Mouse (Mus musculus): Measurements from ENCODE around the gene Ctla4. TPM values are rescaled to one million over a fixed set of nuclear protein-coding genes. Genes with fewer than 3 reads are reported as not detected.

The Ctla4 gene
- polyA plus RNA-seq, 1 experiment from 2014 or later: not detected

- Histone ChIP-seq H3K27ac (no peak overlapping the region), H3K4me3 (replicated peaks; ENCODE audit: low read depth, low read length) (no peak overlapping the region), H3K27me3 (ENCODE audit: insufficient read depth, low read length) (no peaks in the 10 kb centered on the region), H3K36me3 (ENCODE audit: insufficient read depth, low read length) (no peaks in the 10 kb centered on the region), H3K9ac (ENCODE audit: low read depth, low read length) (no peak overlapping the region), H3K9me3 (replicated peaks; ENCODE audit: low read length) (no peaks in the 10 kb centered on the region), H3K4me2 (ENCODE audit: low read length) (no peak overlapping the region), H3K4me1 (replicated peaks; ENCODE audit: insufficient read depth, low read length) (0 out of 2 replicates have a peak, but pooled peaks cover 3% of the 10 kb centered on the region)
- TF ChIP-seq CTCF (IDR thresholded peaks at IDR 0.05; ENCODE audit: low read depth): no peak
- WGBS: 74% methylated on average over 12 of the region's 12 CpGs
- no peak for ATAC-seq (replicated peaks; ENCODE audit: low FRiP score, low read depth)
- DNase-seq (ENCODE audit: low spot score): no peak
Measured at GRCm38 (mm10) chr1:60857351-60858220, 29.2 kb upstream of the Ctla4 start.

- Histone ChIP-seq H3K4me2 (ENCODE audit: low read length) (no peak overlapping the region), H3K36me3 (ENCODE audit: insufficient read depth, low read length) (no peaks in the 10 kb centered on the region), H3K9ac (ENCODE audit: low read depth, low read length) (no peak overlapping the region), H3K27ac (no peak overlapping the region), H3K9me3 (replicated peaks; ENCODE audit: low read length) (no peaks in the 10 kb centered on the region), H3K4me1 (replicated peaks; ENCODE audit: insufficient read depth, low read length) (peaks cover 13% of the 10 kb centered on the region; the same call in 1 of the 2 replicates), H3K27me3 (ENCODE audit: insufficient read depth, low read length) (no peaks in the 10 kb centered on the region), H3K4me3 (replicated peaks; ENCODE audit: low read depth, low read length) (no peak overlapping the region)
- no peak for ATAC-seq (replicated peaks; ENCODE audit: low FRiP score, low read depth)
- peak; percentile 38 for DNase-seq (ENCODE audit: low spot score)
- TF ChIP-seq CTCF (IDR thresholded peaks at IDR 0.05; ENCODE audit: low read depth): no peak
- 52% methylated on average over 3 of the region's 3 CpGs for WGBS
Measured at GRCm38 (mm10) chr1:60859159-60859558, 27.6 kb upstream of the Ctla4 start.

- Histone ChIP-seq H3K36me3 (ENCODE audit: insufficient read depth, low read length) (no peaks in the 10 kb centered on the region), H3K27ac (no peak overlapping the region), H3K4me1 (replicated peaks; ENCODE audit: insufficient read depth, low read length) (peaks cover 13% of the 10 kb centered on the region; the same call in 1 of the 2 replicates), H3K9me3 (replicated peaks; ENCODE audit: low read length) (no peaks in the 10 kb centered on the region), H3K4me2 (ENCODE audit: low read length) (no peak overlapping the region), H3K9ac (ENCODE audit: low read depth, low read length) (no peak overlapping the region), H3K27me3 (ENCODE audit: insufficient read depth, low read length) (no peaks in the 10 kb centered on the region), H3K4me3 (replicated peaks; ENCODE audit: low read depth, low read length) (no peak overlapping the region)
- DNase-seq (ENCODE audit: low spot score) (no peak), ATAC-seq (replicated peaks; ENCODE audit: low FRiP score, low read depth) (no peak)
- no peak for TF ChIP-seq CTCF (IDR thresholded peaks at IDR 0.05; ENCODE audit: low read depth)
- WGBS: 89% methylated on average over 3 of the region's 3 CpGs
Measured at GRCm38 (mm10) chr1:60859842-60860241, 27.0 kb upstream of the Ctla4 start.

- no peaks in the 10 kb centered on the region for H3K9me3 ChIP-seq (replicated peaks; ENCODE audit: low read length)
- peak overlapping the region; percentile 22; the same call in 1 of the 2 replicates for H3K4me2 ChIP-seq (ENCODE audit: low read length)
- no peaks in the 10 kb centered on the region for H3K27me3 ChIP-seq (ENCODE audit: insufficient read depth, low read length)
- no peak overlapping the region for H3K4me3 ChIP-seq (replicated peaks; ENCODE audit: low read depth, low read length)
- H3K27ac ChIP-seq: no peak overlapping the region
- peak; percentile 88 for TF ChIP-seq CTCF (IDR thresholded peaks at IDR 0.05; ENCODE audit: low read depth)
- DNase-seq (ENCODE audit: low spot score): peak; percentile 91
- ATAC-seq (replicated peaks; ENCODE audit: low FRiP score, low read depth): peak; percentile 49; the same call in 1 of the 2 replicates
- no peaks in the 10 kb centered on the region for H3K36me3 ChIP-seq (ENCODE audit: insufficient read depth, low read length)
- no peak overlapping the region for H3K9ac ChIP-seq (ENCODE audit: low read depth, low read length)
- peaks cover 13% of the 10 kb centered on the region; the same call in 1 of the 2 replicates for H3K4me1 ChIP-seq (replicated peaks; ENCODE audit: insufficient read depth, low read length)
- WGBS: 18% methylated on average over 3 of the region's 3 CpGs
Measured at GRCm38 (mm10) chr1:60860357-60860946, 26.3 kb upstream of the Ctla4 start.

- DNase-seq (ENCODE audit: low spot score) (no peak), ATAC-seq (replicated peaks; ENCODE audit: low FRiP score, low read depth) (0 out of 2 replicates have a peak, but pooled peaks have one; percentile 41)
- no peaks in the 10 kb centered on the region for H3K27me3 ChIP-seq (ENCODE audit: insufficient read depth, low read length)
- no peak overlapping the region for H3K9ac ChIP-seq (ENCODE audit: low read depth, low read length)
- no peaks in the 10 kb centered on the region for H3K36me3 ChIP-seq (ENCODE audit: insufficient read depth, low read length)
- 63% methylated on average over 5 of the region's 5 CpGs for WGBS
- H3K9me3 ChIP-seq (replicated peaks; ENCODE audit: low read length): no peaks in the 10 kb centered on the region
- H3K4me1 ChIP-seq (replicated peaks; ENCODE audit: insufficient read depth, low read length): peaks cover 13% of the 10 kb centered on the region; the same call in 1 of the 2 replicates
- H3K4me3 ChIP-seq (replicated peaks; ENCODE audit: low read depth, low read length): no peak overlapping the region
- peak overlapping the region; percentile 22; the same call in 1 of the 2 replicates for H3K4me2 ChIP-seq (ENCODE audit: low read length)
- no peak overlapping the region for H3K27ac ChIP-seq
- TF ChIP-seq CTCF (IDR thresholded peaks at IDR 0.05; ENCODE audit: low read depth): no peak
Measured at GRCm38 (mm10) chr1:60860955-60861354, 25.8 kb upstream of the Ctla4 start.

- no peak for ATAC-seq (replicated peaks; ENCODE audit: low FRiP score, low read depth)
- Histone ChIP-seq H3K36me3 (ENCODE audit: insufficient read depth, low read length) (no peaks in the 10 kb centered on the region), H3K4me1 (replicated peaks; ENCODE audit: insufficient read depth, low read length) (peaks cover 13% of the 10 kb centered on the region; the same call in 1 of the 2 replicates), H3K4me3 (replicated peaks; ENCODE audit: low read depth, low read length) (no peak overlapping the region), H3K9me3 (replicated peaks; ENCODE audit: low read length) (no peaks in the 10 kb centered on the region), H3K27ac (no peak overlapping the region), H3K27me3 (ENCODE audit: insufficient read depth, low read length) (no peaks in the 10 kb centered on the region), H3K4me2 (ENCODE audit: low read length) (no peak overlapping the region), H3K9ac (ENCODE audit: low read depth, low read length) (no peak overlapping the region)
- TF ChIP-seq CTCF (IDR thresholded peaks at IDR 0.05; ENCODE audit: low read depth): no peak
- WGBS: 66% methylated on average over 5 of the region's 5 CpGs
- DNase-seq (ENCODE audit: low spot score): no peak
Measured at GRCm38 (mm10) chr1:60861431-60861830, 25.4 kb upstream of the Ctla4 start.
